13 mouse cellular contexts compared by ENCODE assay signal in genomic region chr16:55514448-55515200, GRCm38 (mm10).
DNase-seq lines count a peak whose midpoint lies in the region; ATAC-seq and TF ChIP-seq lines count a peak whose summit lies in the region.
"Had no signal": no experiment of that assay in that cellular context is flagged by ENCODE, and none has a peak within 500 bp of the region (broad histone marks: within the 10 kb centered on the region; RNA-seq: fewer than 3 reads in every experiment).

No protein-coding gene starts in this region.

- intact Hi-C loops in left cerebral cortex, postnatal 25 days (cut with DNase I): no loop called here

- no peaks in the 10 kb centered on the region for H3K27me3 ChIP-seq in embryonic facial prominence, embryonic 11.5 days (ENCODE audit: control insufficient read depth, insufficient read depth, low read length)
- H3K27me3 ChIP-seq in forebrain, embryonic 13.5 days: no peaks in the 10 kb centered on the region
- no peaks in the 10 kb centered on the region for H3K27me3 ChIP-seq in hindbrain, postnatal 0 days (ENCODE audit: insufficient read depth, low read length)
- H3K27me3 ChIP-seq in neural tube, embryonic 13.5 days: no peaks in the 10 kb centered on the region
- H3K27me3 ChIP-seq: embryonic facial prominence, embryonic 13.5 days; liver, embryonic 15.5 days; stomach, embryonic 15.5 days had no signal

- no peak overlapping the region for H3K4me3 ChIP-seq in embryonic facial prominence, embryonic 11.5 days (ENCODE audit: low read depth, low read length)
- H3K4me3 ChIP-seq in forebrain, embryonic 13.5 days: peak overlapping the region; percentile 36
- H3K4me3 ChIP-seq in hindbrain, postnatal 0 days (ENCODE audit: low read length): peak overlapping the region; percentile 23
- 0 out of 2 replicates have a peak overlapping the region, but pooled peaks have one; percentile 27 for H3K4me3 ChIP-seq in neural tube, embryonic 13.5 days
- H3K4me3 ChIP-seq: gastrocnemius, adult 2 months; liver, embryonic 15.5 days; stomach, embryonic 15.5 days had no signal

- H3K36me3 ChIP-seq in embryonic facial prominence, embryonic 11.5 days (replicated peaks; ENCODE audit: control insufficient read depth, insufficient read depth, low read depth, low read length): no peaks in the 10 kb centered on the region
- H3K36me3 ChIP-seq in forebrain, embryonic 13.5 days (ENCODE audit: poor library complexity, severe bottlenecking): no peaks in the 10 kb centered on the region
- H3K36me3 ChIP-seq in hindbrain, postnatal 0 days (ENCODE audit: insufficient read depth, low read length): no peaks in the 10 kb centered on the region
- H3K36me3 ChIP-seq in neural tube, embryonic 13.5 days: no peaks in the 10 kb centered on the region
- H3K36me3 ChIP-seq: embryonic facial prominence, embryonic 13.5 days; liver, embryonic 15.5 days; stomach, embryonic 15.5 days had no signal

- no peaks in the 10 kb centered on the region for H3K4me1 ChIP-seq in embryonic facial prominence, embryonic 11.5 days (ENCODE audit: control insufficient read depth, insufficient read depth, low read length)
- 0 out of 2 replicates have a peak, but pooled peaks cover 4% of the 10 kb centered on the region for H3K4me1 ChIP-seq in forebrain, embryonic 13.5 days
- H3K4me1 ChIP-seq in hindbrain, postnatal 0 days (ENCODE audit: insufficient read depth, low read length): no peaks in the 10 kb centered on the region
- peaks cover 13% of the 10 kb centered on the region for H3K4me1 ChIP-seq in neural tube, embryonic 13.5 days (replicated peaks)
- H3K4me1 ChIP-seq: embryonic facial prominence, embryonic 13.5 days; liver, embryonic 15.5 days; stomach, embryonic 15.5 days had no signal

- H3K4me2 ChIP-seq in embryonic facial prominence, embryonic 11.5 days (ENCODE audit: low read depth, low read length): peak overlapping the region; percentile 13
- peak overlapping the region; percentile 65 for H3K4me2 ChIP-seq in forebrain, embryonic 13.5 days
- peak overlapping the region; percentile 51 for H3K4me2 ChIP-seq in hindbrain, postnatal 0 days (ENCODE audit: low read depth, low read length)
- H3K4me2 ChIP-seq in neural tube, embryonic 13.5 days: peak overlapping the region; percentile 55
- H3K4me2 ChIP-seq: liver, embryonic 15.5 days; stomach, embryonic 15.5 days had no signal

- WGBS in embryonic facial prominence, embryonic 11.5 days: 86% methylated on average over 6 of the region's 6 CpGs
- 59% methylated on average over 6 of the region's 6 CpGs for WGBS in forebrain, embryonic 13.5 days
- 50% methylated on average over 6 of the region's 6 CpGs for WGBS in hindbrain, postnatal 0 days
- 51% methylated on average over 6 of the region's 6 CpGs for WGBS in neural tube, embryonic 13.5 days

- H3K27ac ChIP-seq in embryonic facial prominence, embryonic 11.5 days (replicated peaks; ENCODE audit: low read depth, low read length): no peak overlapping the region
- no peak overlapping the region for H3K27ac ChIP-seq in forebrain, embryonic 13.5 days
- no peak overlapping the region for H3K27ac ChIP-seq in hindbrain, postnatal 0 days
- H3K27ac ChIP-seq in neural tube, embryonic 13.5 days (replicated peaks): no peak overlapping the region
- H3K27ac ChIP-seq: embryonic facial prominence, embryonic 13.5 days; gastrocnemius, adult 2 months; liver, embryonic 15.5 days; stomach, embryonic 15.5 days had no signal

- H3K9me3 ChIP-seq in embryonic facial prominence, embryonic 11.5 days (replicated peaks; ENCODE audit: control insufficient read depth, low read length): no peaks in the 10 kb centered on the region
- no peaks in the 10 kb centered on the region for H3K9me3 ChIP-seq in forebrain, embryonic 13.5 days (replicated peaks)
- H3K9me3 ChIP-seq in hindbrain, postnatal 0 days (ENCODE audit: low read length): no peaks in the 10 kb centered on the region
- H3K9me3 ChIP-seq in neural tube, embryonic 13.5 days: no peaks in the 10 kb centered on the region
- H3K9me3 ChIP-seq: embryonic facial prominence, embryonic 13.5 days; liver, embryonic 15.5 days; stomach, embryonic 15.5 days had no signal

- no peak overlapping the region for H3K9ac ChIP-seq in embryonic facial prominence, embryonic 11.5 days (replicated peaks; ENCODE audit: low read length)
- H3K9ac ChIP-seq in forebrain, embryonic 13.5 days: peak overlapping the region; percentile 59; the same call in 1 of the 2 replicates
- no peak overlapping the region; the same call in 1 of the 2 replicates for H3K9ac ChIP-seq in hindbrain, postnatal 0 days (replicated peaks; ENCODE audit: low read length)
- H3K9ac ChIP-seq in neural tube, embryonic 13.5 days: peak overlapping the region; percentile 64
- H3K9ac ChIP-seq: embryonic facial prominence, embryonic 13.5 days; liver, embryonic 15.5 days; stomach, embryonic 15.5 days had no signal

- TF ChIP-seq CTCF in hindbrain, postnatal 0 days (IDR thresholded peaks at IDR 0.05; ENCODE audit: low read depth): no peak

- DNase-seq in embryonic facial prominence, embryonic 11.5 days (ENCODE audit: low spot score): no peak
- no peak for DNase-seq in hindbrain, postnatal 0 days (ENCODE audit: low spot score)
- no peak for DNase-seq in left cerebral cortex, postnatal 25 days (ENCODE audit: low spot score in 2 of 2)
- no peak for DNase-seq in thymus, postnatal 14 days
- DNase-seq: cerebellum, adult 9-11 months; gastrocnemius, adult 2 months; kidney, adult 18-20 months had no signal

- ATAC-seq in embryonic facial prominence, embryonic 11.5 days (replicated peaks; ENCODE audit: insufficient number of reproducible peaks, low FRiP score, low TSS enrichment, low read depth): no peak
- ATAC-seq in forebrain, embryonic 13.5 days: 0 out of 2 replicates have a peak, but pooled peaks have one; percentile 39
- ATAC-seq in hindbrain, postnatal 0 days: no peak
- peak; percentile 43; the same call in 1 of the 2 replicates for ATAC-seq in neural tube, embryonic 13.5 days (ENCODE audit: low read depth)
- no peak for ATAC-seq in inflammation-experienced regulatory T-cells, adult 6 months

Comparison
In these comparisons a context has a peak if more than half of its experiments do, and no peak if none do; other contexts are left out.
1. ATAC-seq: peak in forebrain, embryonic 13.5 days (single experiment) and neural tube, embryonic 13.5 days (single experiment); none in embryonic facial prominence, embryonic 11.5 days (single experiment), hindbrain, postnatal 0 days (single experiment) and inflammation-experienced regulatory T-cells, adult 6 months (single experiment).
2. H3K4me2 ChIP-seq: peak in every context shown above with its lines; median percentile 65 in forebrain, embryonic 13.5 days; 55 in neural tube, embryonic 13.5 days; 51 in hindbrain, postnatal 0 days; 13 in embryonic facial prominence, embryonic 11.5 days.
3. H3K9ac ChIP-seq: peak in forebrain, embryonic 13.5 days (single experiment) and neural tube, embryonic 13.5 days (single experiment); none in embryonic facial prominence, embryonic 11.5 days (single experiment) and hindbrain, postnatal 0 days (single experiment).